Mouse (Mus musculus): Measurements from ENCODE around the gene Cryzl1. TPM values are rescaled to one million over a fixed set of nuclear protein-coding genes. Genes with fewer than 3 reads are reported as not detected.

Cryzl1 gene
- polyA plus RNA-seq, 1 experiment: 11.8 TPM

DNA sequence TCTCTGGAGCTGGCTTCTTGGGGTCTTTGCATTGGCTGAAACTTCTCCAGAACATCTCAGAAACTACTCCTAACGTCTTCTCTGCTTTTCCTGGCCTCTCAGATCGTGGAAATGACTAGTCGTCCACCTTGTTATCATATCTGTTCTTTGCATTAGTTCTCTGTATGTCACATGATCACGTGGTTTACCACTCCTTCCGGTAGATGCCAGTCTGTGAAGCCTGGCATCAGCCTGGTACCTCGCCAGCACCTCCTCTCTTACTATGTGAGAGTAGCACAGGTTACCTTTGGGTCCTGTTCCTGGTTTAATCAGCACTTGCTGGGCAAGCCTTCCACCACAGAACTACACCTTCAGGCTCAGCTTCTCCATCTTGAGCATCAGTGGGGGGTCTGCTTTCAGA is 26.2 kb upstream of the Cryzl1 start:
- WGBS: 67% methylated on average over 6 of the region's 6 CpGs
- H3K4me1 ChIP-seq (ENCODE audit: control insufficient read depth, insufficient read depth, insufficient read length, low read length): no peaks in the 10 kb centered on the region

GRCm38 (mm10) chr16:91753611-91754010 is 24.8 kb upstream of the Cryzl1 start:
- Histone ChIP-seq H3K27ac (ENCODE audit: insufficient read depth, low read depth, low read length) (no peak overlapping the region), H3K27me3 (ENCODE audit: control insufficient read depth, insufficient read depth, low read length) (no peaks in the 10 kb centered on the region), H3K36me3 (ENCODE audit: control insufficient read depth, insufficient read depth, low read length) (no peaks in the 10 kb centered on the region), H3K4me3 (ENCODE audit: low read depth, low read length) (no peak overlapping the region), H3K4me1 (ENCODE audit: control insufficient read depth, insufficient read depth, insufficient read length, low read length) (no peaks in the 10 kb centered on the region; the same call in 1 of the 2 replicates)
- WGBS: 83% methylated on average over 4 of the region's 4 CpGs
- TF ChIP-seq CTCF (IDR thresholded peaks at IDR 0.05; ENCODE audit: extremely low read depth, insufficient read length, insufficient replicate concordance, low read depth, low read length): no peak
- TF ChIP-seq POLR2A (IDR thresholded peaks at IDR 0.05; ENCODE audit: low read depth, low read length): no peak

More for the DNA sequence above, 26.2 kb upstream of the Cryzl1 start:
- Histone ChIP-seq H3K4me3 (ENCODE audit: low read depth, low read length) (no peak overlapping the region), H3K36me3 (ENCODE audit: control insufficient read depth, insufficient read depth, low read length) (no peaks in the 10 kb centered on the region), H3K27ac (ENCODE audit: insufficient read depth, low read depth, low read length) (no peak overlapping the region), H3K27me3 (ENCODE audit: control insufficient read depth, insufficient read depth, low read length) (no peaks in the 10 kb centered on the region)
- no peak for TF ChIP-seq POLR2A (IDR thresholded peaks at IDR 0.05; ENCODE audit: low read depth, low read length)
- no peak for TF ChIP-seq CTCF (IDR thresholded peaks at IDR 0.05; ENCODE audit: extremely low read depth, insufficient read length, insufficient replicate concordance, low read depth, low read length)

- no peaks in the 10 kb centered on the region for H3K27me3 ChIP-seq (ENCODE audit: control insufficient read depth, insufficient read depth, low read length)
- no peak overlapping the region for H3K4me3 ChIP-seq (ENCODE audit: low read depth, low read length)
- no peaks in the 10 kb centered on the region for H3K36me3 ChIP-seq (ENCODE audit: control insufficient read depth, insufficient read depth, low read length)
- peaks cover 8% of the 10 kb centered on the region for H3K4me1 ChIP-seq (ENCODE audit: control insufficient read depth, insufficient read depth, insufficient read length, low read length)
- 87% methylated on average over 13 of the region's 13 CpGs for WGBS
- H3K27ac ChIP-seq (ENCODE audit: insufficient read depth, low read depth, low read length): no peak overlapping the region
- TF ChIP-seq POLR2A (IDR thresholded peaks at IDR 0.05; ENCODE audit: low read depth, low read length): no peak
- TF ChIP-seq CTCF (IDR thresholded peaks at IDR 0.05; ENCODE audit: extremely low read depth, insufficient read length, insufficient replicate concordance, low read depth, low read length): no peak
These were observed 23.0 kb upstream of the Cryzl1 start for GRCm38 (mm10) chr16:91751644-91752385.

DNA sequence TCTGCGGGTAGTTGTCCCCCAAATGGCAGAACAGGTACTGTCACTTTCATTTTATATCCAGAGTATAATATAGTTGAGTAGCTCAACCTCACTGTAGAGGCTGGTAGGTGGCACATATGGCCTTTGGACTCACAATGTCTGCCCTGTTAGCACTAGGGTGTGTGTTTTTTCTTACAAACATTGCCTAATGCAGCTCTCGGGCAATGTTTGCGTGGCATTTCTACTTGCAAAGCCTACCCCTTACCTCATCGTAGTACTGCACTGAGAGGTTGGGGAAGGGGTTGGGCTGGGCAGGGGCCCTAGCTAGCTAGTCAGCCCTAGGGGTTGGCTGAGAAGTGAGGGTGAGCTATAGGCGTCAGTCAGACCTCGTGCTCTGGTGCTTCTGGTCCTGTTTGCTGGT is 18.8 kb upstream of the Cryzl1 start:
- Histone ChIP-seq H3K4me1 (ENCODE audit: control insufficient read depth, insufficient read depth, insufficient read length, low read length) (peaks cover 15% of the 10 kb centered on the region), H3K36me3 (ENCODE audit: control insufficient read depth, insufficient read depth, low read length) (no peaks in the 10 kb centered on the region), H3K27me3 (ENCODE audit: control insufficient read depth, insufficient read depth, low read length) (no peaks in the 10 kb centered on the region), H3K27ac (ENCODE audit: insufficient read depth, low read depth, low read length) (peak overlapping the region; percentile 9), H3K4me3 (ENCODE audit: low read depth, low read length) (peak overlapping the region; percentile 28)
- TF ChIP-seq POLR2A (IDR thresholded peaks at IDR 0.05; ENCODE audit: low read depth, low read length): no peak
- no peak for TF ChIP-seq CTCF (IDR thresholded peaks at IDR 0.05; ENCODE audit: extremely low read depth, insufficient read length, insufficient replicate concordance, low read depth, low read length)
- 29% methylated on average over 6 of the region's 6 CpGs for WGBS

DNA sequence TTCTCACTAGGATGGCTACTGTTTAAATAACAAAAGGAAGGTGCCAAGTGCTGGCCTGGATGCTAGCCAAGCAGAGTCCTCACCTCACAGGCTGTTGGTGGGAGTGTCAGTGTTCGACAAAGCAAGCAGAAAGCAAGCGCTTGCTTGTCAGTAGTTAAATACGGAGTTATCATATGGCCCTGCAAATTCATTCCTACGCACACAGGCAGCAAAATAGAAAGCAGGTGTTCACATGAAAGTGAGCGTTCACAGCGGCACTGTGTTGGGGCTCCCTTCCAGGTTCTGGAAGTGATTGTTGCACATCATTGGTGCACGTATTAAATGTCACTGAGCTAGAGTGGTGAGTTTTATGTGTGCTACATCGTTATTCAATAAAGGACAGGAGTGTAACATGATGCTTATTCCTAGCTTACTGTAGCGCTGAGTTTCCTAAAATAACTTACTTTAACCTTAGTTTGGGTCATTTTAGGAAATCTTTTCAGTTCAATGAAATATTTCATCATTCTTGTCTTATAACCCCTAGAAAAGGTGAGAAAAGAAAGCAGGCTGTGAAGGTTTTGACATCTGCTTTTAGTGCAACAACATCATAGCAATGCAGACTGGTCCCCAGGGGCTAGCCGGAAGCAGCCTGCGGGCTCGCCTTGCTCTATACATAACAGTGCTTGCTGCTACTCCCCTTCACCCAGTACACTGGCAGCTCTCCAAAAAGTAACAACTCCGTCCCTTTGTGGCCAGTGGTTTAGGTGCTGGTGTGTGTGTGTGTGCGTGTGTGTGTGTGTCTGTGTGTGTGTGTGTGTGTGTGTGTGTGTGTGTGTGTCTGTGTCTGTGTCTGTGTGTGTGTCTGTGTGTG is 17.6 kb upstream of the Cryzl1 start:
- Histone ChIP-seq H3K27ac (ENCODE audit: insufficient read depth, low read depth, low read length) (no peak overlapping the region), H3K27me3 (ENCODE audit: control insufficient read depth, insufficient read depth, low read length) (no peaks in the 10 kb centered on the region), H3K36me3 (ENCODE audit: control insufficient read depth, insufficient read depth, low read length) (no peaks in the 10 kb centered on the region), H3K4me3 (ENCODE audit: low read depth, low read length) (no peak overlapping the region), H3K4me1 (ENCODE audit: control insufficient read depth, insufficient read depth, insufficient read length, low read length) (peaks cover 15% of the 10 kb centered on the region)
- 15% methylated on average over 14 of the region's 14 CpGs for WGBS
- TF ChIP-seq POLR2A (IDR thresholded peaks at IDR 0.05; ENCODE audit: low read depth, low read length): no peak
- no peak for TF ChIP-seq CTCF (IDR thresholded peaks at IDR 0.05; ENCODE audit: extremely low read depth, insufficient read length, insufficient replicate concordance, low read depth, low read length)

DNA sequence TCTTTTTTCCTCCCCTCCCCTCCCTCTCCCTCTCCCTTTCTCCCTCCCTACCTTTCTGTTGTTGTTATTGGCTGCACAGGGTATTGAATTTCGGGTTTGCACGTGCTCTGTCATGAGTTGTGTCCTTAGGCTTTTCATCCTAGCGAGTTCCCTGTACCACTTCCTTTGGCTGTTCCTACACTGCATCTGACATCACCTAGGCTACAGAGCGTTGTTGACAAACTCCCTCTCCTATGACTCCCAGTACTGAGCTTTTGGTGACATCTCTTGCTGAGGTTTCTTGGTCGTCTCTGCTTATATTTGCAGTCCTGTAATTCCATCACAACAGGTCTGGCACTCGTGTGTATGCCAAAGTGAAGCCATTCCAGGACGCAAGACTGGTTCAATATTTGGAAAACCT is 14.3 kb upstream of the Cryzl1 start:
- WGBS: 80% methylated on average over 7 of the region's 7 CpGs
- no peak overlapping the region for H3K27ac ChIP-seq (ENCODE audit: insufficient read depth, low read depth, low read length)
- TF ChIP-seq CTCF (IDR thresholded peaks at IDR 0.05; ENCODE audit: extremely low read depth, insufficient read length, insufficient replicate concordance, low read depth, low read length) (no peak), POLR2A (IDR thresholded peaks at IDR 0.05; ENCODE audit: low read depth, low read length) (no peak)

DNA sequence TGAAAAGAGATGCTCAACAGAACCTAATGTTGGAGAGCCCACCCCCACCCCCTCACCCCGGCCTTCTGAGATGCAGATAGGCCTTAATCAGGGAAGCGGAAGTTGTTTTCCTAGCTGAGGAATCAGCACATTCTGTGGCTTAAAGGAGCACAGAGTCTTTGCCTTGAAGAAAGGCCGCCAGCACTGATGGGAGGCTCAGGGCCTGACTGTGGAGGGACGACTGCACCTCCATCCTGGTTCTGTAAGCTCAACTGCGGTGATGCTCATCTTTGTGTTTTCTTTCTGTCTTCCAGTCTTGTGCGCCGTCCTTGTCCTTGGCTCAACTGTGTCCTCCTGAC is 12.1 kb upstream of the Cryzl1 start:
- no peaks in the 10 kb centered on the region for H3K36me3 ChIP-seq (ENCODE audit: control insufficient read depth, insufficient read depth, low read length)
- WGBS: 87% methylated on average over 7 of the region's 7 CpGs
- H3K4me3 ChIP-seq (ENCODE audit: low read depth, low read length): no peak overlapping the region
- no peaks in the 10 kb centered on the region for H3K27me3 ChIP-seq (ENCODE audit: control insufficient read depth, insufficient read depth, low read length)
- H3K27ac ChIP-seq (ENCODE audit: insufficient read depth, low read depth, low read length): no peak overlapping the region
- no peak for TF ChIP-seq CTCF (IDR thresholded peaks at IDR 0.05; ENCODE audit: extremely low read depth, insufficient read length, insufficient replicate concordance, low read depth, low read length)
- no peak for TF ChIP-seq POLR2A (IDR thresholded peaks at IDR 0.05; ENCODE audit: low read depth, low read length)
- peaks cover 2% of the 10 kb centered on the region; the same call in 1 of the 2 replicates for H3K4me1 ChIP-seq (ENCODE audit: control insufficient read depth, insufficient read depth, insufficient read length, low read length)

More for the DNA sequence above, 14.3 kb upstream of the Cryzl1 start:
- H3K27me3 ChIP-seq (ENCODE audit: control insufficient read depth, insufficient read depth, low read length): no peaks in the 10 kb centered on the region
- H3K36me3 ChIP-seq (ENCODE audit: control insufficient read depth, insufficient read depth, low read length): no peaks in the 10 kb centered on the region
- peaks cover 13% of the 10 kb centered on the region for H3K4me1 ChIP-seq (ENCODE audit: control insufficient read depth, insufficient read depth, insufficient read length, low read length)
- H3K4me3 ChIP-seq (ENCODE audit: low read depth, low read length): no peak overlapping the region

All from small intestine, adult 2 months (tissue).